Mouse (Mus musculus) liver, embryonic 13.5 days (tissue): Measurements from ENCODE around the gene Nisch. TPM values are rescaled to one million over a fixed set of nuclear protein-coding genes. Genes with fewer than 3 reads are reported as not detected.

Experiments
- ATAC-seq: fragments of 200-750 bp; cut with Nextera tagmentation; 2 replicates; pipeline ENCODE4 v1.8.0; 2017; ENCODE audit warnings: low read depth, mild to moderate bottlenecking, moderate number of reproducible peaks, moderate library complexity
- DNase-seq: peaks from one replicate; pipeline ENCODE4 v3.0.0; 2022
- H3K27ac ChIP-seq: fragments of 300-500 bp; sonication (generic); 2 replicates; pipeline ENCODE4 v1.5.1; 2015; ENCODE audit warnings: moderate library complexity, mild to moderate bottlenecking, inconsistent platforms
- H3K27me3 ChIP-seq: fragments of 300-500 bp; sonication (generic); 2 replicates; pipeline ENCODE4 v1.6.1; 2015; ENCODE audit warnings: mild to moderate bottlenecking, inconsistent platforms
- H3K36me3 ChIP-seq: fragments of 300-500 bp; sonication (generic); 2 replicates; pipeline ENCODE4 v1.6.1; 2015; ENCODE audit warnings: mild to moderate bottlenecking, inconsistent platforms
- H3K4me1 ChIP-seq: fragments of 300-500 bp; sonication (generic); replicated peaks from 2 replicates; pipeline ENCODE4 v1.6.1; 2015; ENCODE audit warnings: inconsistent platforms
- H3K4me2 ChIP-seq: fragments of 300-500 bp; sonication (generic); 2 replicates; pipeline ENCODE4 v1.6.1; 2015; ENCODE audit warnings: inconsistent platforms, mild to moderate bottlenecking, moderate library complexity
- H3K4me3 ChIP-seq: fragments of 300-500 bp; sonication (generic); replicated peaks from 2 replicates; pipeline ENCODE4 v1.5.1; 2015; ENCODE audit warnings: mild to moderate bottlenecking, inconsistent platforms
- H3K9ac ChIP-seq: fragments of 300-500 bp; sonication (generic); 2 replicates; pipeline ENCODE4 v1.6.1; 2015; ENCODE audit warnings: mild to moderate bottlenecking, inconsistent platforms
- H3K9me3 ChIP-seq: fragments of 300-500 bp; sonication (generic); replicated peaks from 2 replicates; pipeline ENCODE4 v1.6.1; 2016; ENCODE audit warnings: inconsistent platforms
- WGBS: fragments of 180-500 bp; shearing (Covaris S2); methylation state at CpG from one replicate; pipeline ENCODE4 v1.1.7; 2015; ENCODE audit not compliant: insufficient replicate concordance; 5-methylcytosine and 5-hydroxymethylcytosine counted together
- polyA plus RNA-seq: library from polyadenylated mRNA; unstranded; fragments of >200 nt; fragmentation: Nextera tagmentation; extraction: Ambion mirVana; gene quantifications from 2 replicates; pipeline ENCODE4 v1.2.1, GENCODE M21; 2015

Nisch gene
- polyA plus RNA-seq, 1 experiment from 2014 or later, result 77.9 TPM

DNA sequence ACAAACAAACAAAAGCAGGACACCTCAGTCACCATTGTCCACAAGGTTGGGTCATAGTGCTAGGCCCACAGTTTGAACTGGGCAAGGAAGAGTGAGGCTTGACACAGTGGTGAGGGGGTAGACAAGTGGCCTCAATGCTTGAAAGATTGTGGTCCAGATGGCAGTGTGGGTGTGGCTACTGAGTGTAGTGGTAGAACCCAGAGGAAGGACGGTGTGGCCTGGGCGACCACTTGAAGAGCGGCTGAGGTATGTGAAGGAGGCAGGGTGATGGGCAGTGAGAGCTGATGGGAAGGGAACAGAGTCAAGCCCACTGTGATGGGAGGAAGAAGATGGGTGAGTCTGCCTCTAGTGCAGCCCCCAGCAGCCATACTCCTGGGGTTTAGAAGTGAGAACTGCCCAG lies 2.1 kb downstream of the Nisch start:
- no peak overlapping the region for H3K9ac ChIP-seq
- H3K27me3 ChIP-seq, result 0 out of 2 replicates have a peak, but pooled peaks cover 6% of the 10 kb centered on the region
- no peaks in the 10 kb centered on the region for H3K9me3 ChIP-seq
- H3K4me1 ChIP-seq, result peaks cover 38% of the 10 kb centered on the region
- DNase-seq, result no peak
- ATAC-seq, result peak; percentile 15; the same call in 1 of the 2 replicates
- H3K4me3 ChIP-seq, result no peak overlapping the region
- H3K4me2 ChIP-seq, result no peak overlapping the region
- no peak overlapping the region for H3K27ac ChIP-seq
- WGBS, result 42% methylated on average over 3 of the region's 3 CpGs
- H3K36me3 ChIP-seq, result no peaks in the 10 kb centered on the region

DNA sequence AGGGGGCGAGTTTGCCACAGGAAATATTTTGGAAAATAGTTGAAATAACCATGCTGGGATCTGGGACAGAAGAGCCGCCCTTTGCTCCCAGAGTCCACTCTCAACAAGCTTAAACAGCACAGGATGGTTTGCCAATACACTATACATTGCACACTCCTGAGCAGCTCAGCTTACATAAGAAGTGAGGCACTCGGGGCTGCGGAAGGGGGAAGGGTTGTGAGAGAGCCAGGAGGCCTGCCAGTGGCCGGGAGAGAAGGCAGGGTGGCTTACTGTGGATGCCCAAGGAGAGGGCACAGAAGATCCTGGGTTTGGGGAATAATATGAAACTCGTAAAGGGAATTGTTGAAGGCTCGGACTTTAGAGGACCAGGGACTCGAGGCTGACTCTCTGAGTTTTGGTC lies 2.9 kb downstream of the Nisch start:
- Histone ChIP-seq H3K9ac (no peak overlapping the region), H3K4me1 (peaks cover 46% of the 10 kb centered on the region), H3K27me3 (0 out of 2 replicates have a peak, but pooled peaks cover 6% of the 10 kb centered on the region), H3K4me2 (no peak overlapping the region), H3K27ac (no peak overlapping the region; the same call in 1 of the 2 replicates), H3K36me3 (no peaks in the 10 kb centered on the region), H3K9me3 (no peaks in the 10 kb centered on the region), H3K4me3 (no peak overlapping the region)
- DNase-seq, result no peak
- 51% methylated on average over 8 of the region's 8 CpGs for WGBS
- peak; percentile 21; the same call in 1 of the 2 replicates for ATAC-seq

DNA sequence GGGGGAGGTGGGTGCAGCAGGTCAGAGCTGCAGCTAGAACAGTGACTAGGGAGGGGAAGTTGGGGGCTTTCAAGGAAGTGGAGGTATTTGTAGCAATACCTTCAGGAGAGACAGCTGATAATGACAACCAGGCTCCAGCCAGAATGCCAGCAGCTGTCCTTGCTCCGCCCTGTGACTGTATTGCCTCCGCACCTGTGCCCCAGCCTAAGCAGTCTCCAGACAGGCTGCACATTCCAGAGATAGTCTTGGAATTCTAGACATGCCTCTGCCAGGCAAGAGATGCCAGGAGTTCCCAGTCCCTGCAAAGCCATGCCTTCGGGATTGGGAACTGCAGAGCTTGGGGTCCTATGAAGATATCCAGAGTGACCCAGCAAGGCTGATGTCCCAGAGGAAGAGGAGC lies 4.2 kb downstream of the Nisch start:
- H3K36me3 ChIP-seq, result no peaks in the 10 kb centered on the region

DNA sequence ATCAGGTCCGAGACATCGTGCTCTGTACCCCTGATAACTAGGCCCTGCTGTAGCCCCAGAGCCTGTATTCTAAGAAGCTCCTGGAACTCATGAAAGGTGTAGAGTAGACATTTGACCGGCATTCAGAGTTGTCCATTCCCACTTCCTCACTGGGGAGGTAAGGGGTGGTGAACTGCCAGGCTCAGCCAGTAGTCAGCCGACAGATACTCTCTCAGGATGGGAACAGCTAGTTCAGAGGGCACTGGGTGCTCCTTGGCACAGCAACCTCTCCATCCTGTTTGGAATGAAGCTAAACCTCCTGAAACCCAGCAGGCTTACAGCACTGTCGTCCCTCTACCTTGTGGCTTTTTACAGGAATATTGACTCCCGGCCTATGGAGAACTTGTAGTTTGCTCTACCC lies 4.9 kb downstream of the Nisch start:
- Histone ChIP-seq H3K4me2 (no peak overlapping the region), H3K4me1 (peaks cover 58% of the 10 kb centered on the region), H3K27me3 (0 out of 2 replicates have a peak, but pooled peaks cover 3% of the 10 kb centered on the region), H3K27ac (no peak overlapping the region), H3K9ac (no peak overlapping the region), H3K36me3 (no peaks in the 10 kb centered on the region), H3K9me3 (no peaks in the 10 kb centered on the region), H3K4me3 (no peak overlapping the region)
- WGBS, result 66% methylated on average over 6 of the region's 6 CpGs
- no peak for DNase-seq
- no peak for ATAC-seq

More for the DNA sequence above, 4.2 kb downstream of the Nisch start:
- Histone ChIP-seq H3K9ac (no peak overlapping the region), H3K4me3 (no peak overlapping the region), H3K4me1 (peaks cover 51% of the 10 kb centered on the region), H3K27ac (no peak overlapping the region), H3K9me3 (no peaks in the 10 kb centered on the region), H3K27me3 (0 out of 2 replicates have a peak, but pooled peaks cover 3% of the 10 kb centered on the region), H3K4me2 (no peak overlapping the region)
- 82% methylated on average over 3 of the region's 3 CpGs for WGBS
- DNase-seq (no peak), ATAC-seq (no peak)

DNA sequence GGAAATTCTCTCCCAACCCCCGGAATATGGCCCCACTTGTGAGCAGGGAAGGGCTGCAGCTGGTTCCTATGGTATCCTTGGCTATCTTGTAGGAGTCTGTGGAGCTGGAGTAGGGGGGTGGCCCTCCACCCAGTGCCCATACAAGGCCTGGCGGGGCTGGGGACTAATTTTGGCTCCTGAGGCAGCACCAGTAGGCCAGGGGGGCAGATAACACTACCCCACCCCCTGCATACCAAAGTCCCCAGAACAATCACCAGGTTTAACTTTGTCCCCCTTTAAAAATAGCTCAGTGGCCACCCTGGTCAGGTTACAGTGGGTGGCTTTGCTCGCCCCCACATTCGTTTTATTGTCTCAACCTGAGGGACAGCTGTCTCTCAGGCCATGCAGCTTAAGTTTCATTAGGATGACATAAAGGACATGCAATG lies 7.6 kb downstream of the Nisch start:
- Histone ChIP-seq H3K27ac (no peak overlapping the region), H3K36me3 (peaks cover 7% of the 10 kb centered on the region), H3K4me1 (peaks cover 65% of the 10 kb centered on the region), H3K9ac (no peak overlapping the region), H3K27me3 (no peaks in the 10 kb centered on the region), H3K4me2 (0 out of 2 replicates have a peak overlapping the region, but pooled peaks have one; percentile 3), H3K4me3 (no peak overlapping the region), H3K9me3 (no peaks in the 10 kb centered on the region)
- WGBS, result 57% methylated on average over 4 of the region's 4 CpGs
- DNase-seq, result no peak
- no peak for ATAC-seq

DNA sequence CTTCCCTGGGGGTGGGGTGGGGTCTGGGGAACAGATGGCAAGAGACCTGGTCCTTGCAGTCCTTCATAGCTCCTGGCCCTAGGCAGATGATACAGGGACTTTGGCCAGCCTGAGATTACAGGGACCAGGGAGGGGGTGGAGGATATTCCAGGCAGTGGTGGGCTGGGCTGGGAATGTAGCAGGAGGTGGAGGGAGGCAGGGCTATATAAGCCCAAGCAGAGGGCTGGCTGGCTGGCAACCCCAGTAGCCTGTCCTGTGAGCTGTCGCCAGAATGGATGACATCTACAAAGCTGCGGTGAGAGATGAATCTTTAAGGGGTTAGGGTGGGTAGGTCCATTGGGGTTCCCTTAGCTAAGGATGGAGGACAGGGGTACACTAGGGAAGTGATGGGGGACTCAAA lies 8.7 kb downstream of the Nisch start, which contains the start of gene Tnnc1:
TSS of gene Tnnc1 (plus strand) at position 229 of the 400 bp plus-strand sequence.
- 73% methylated on average over 2 of the region's 2 CpGs for WGBS
- Histone ChIP-seq H3K36me3 (peaks cover 16% of the 10 kb centered on the region), H3K9me3 (no peaks in the 10 kb centered on the region), H3K9ac (peak within 1 kb of the TSS; percentile 91), H3K4me1 (peaks cover 64% of the 10 kb centered on the region), H3K27ac (peak within 1 kb of the TSS; percentile 88), H3K4me2 (peak within 1 kb of the TSS; percentile 80), H3K27me3 (no peaks in the 10 kb centered on the region), H3K4me3 (peak within 1 kb of the TSS; percentile 81)
- DNase-seq (no peak), ATAC-seq (0 out of 2 replicates have a peak, but pooled peaks have one; percentile 5)

DNA sequence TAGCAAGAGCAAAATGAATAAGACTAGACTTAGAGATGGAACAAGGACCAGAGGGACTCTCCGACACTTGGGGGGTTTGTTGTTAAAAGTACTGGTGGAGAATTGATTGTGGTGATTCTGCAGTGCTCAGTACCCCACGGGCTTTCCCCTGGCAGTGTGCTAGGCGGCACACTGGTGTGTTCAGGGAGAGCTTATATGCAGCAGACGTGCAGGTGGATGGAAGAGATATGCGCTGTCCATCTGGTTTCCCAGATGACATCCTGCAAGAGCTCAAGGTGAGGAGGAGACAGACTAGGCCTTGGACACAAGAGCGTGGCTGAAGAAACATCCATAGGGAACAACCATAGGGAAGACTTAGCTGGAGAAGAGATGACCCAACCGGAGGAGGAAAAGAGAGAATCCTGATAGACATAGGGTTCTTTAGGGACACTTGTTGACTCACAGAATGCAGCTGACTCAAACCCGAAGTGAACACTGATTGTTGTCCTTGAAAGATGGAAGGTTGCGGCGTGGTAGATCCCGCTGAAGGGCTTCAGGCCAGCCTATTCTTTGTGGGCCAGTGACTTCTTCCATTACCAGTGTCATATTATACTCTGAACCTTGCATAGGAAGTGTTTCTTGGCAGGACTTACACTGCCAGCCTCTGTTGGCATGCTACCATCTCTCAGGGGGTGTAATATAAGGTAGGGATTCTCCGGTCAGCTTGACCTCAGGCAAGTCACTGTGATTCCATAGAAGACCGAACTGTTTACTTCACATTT lies 9.5 kb downstream of the Nisch start:
- peak overlapping the region; percentile 88 for H3K27ac ChIP-seq
- WGBS, result 64% methylated on average over 13 of the region's 13 CpGs
- ATAC-seq, result peak; percentile 71

DNA sequence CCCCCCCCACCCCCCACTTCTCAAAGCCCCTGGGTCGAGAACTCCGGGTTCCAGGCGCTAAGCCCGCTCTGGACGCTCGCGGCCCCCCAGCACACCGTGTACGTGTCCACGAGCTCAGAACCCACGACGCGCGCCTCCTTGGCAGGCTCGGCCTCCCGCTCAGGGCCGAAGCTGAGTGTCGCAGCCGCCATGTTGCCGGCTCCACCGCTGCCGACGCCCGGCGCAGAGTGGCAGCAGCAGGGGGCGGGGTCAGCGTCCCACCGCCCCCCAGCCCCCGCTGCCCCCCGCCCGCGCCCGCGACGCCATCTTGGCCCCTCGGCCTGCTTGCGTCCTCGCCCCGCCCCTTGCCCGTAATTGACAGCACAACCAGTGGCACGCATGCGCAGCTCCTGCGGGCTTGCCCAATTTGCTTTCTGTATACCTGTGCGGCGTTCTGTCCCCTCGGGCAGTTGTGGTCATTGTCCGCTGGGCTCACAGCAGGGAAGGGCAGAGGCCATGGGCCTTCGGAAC lies 10.2 kb downstream of the Nisch start:
- H3K4me1 ChIP-seq, result peaks cover 58% of the 10 kb centered on the region

More for the DNA sequence above, 9.5 kb downstream of the Nisch start:
- H3K9me3 ChIP-seq, result no peaks in the 10 kb centered on the region
- no peaks in the 10 kb centered on the region for H3K27me3 ChIP-seq
- H3K4me1 ChIP-seq, result peaks cover 63% of the 10 kb centered on the region
- H3K4me3 ChIP-seq, result peak overlapping the region; percentile 81
- H3K36me3 ChIP-seq, result peaks cover 25% of the 10 kb centered on the region
- peak overlapping the region; percentile 91 for H3K9ac ChIP-seq
- H3K4me2 ChIP-seq, result peak overlapping the region; percentile 80
- peak; percentile 58 for DNase-seq

DNA sequence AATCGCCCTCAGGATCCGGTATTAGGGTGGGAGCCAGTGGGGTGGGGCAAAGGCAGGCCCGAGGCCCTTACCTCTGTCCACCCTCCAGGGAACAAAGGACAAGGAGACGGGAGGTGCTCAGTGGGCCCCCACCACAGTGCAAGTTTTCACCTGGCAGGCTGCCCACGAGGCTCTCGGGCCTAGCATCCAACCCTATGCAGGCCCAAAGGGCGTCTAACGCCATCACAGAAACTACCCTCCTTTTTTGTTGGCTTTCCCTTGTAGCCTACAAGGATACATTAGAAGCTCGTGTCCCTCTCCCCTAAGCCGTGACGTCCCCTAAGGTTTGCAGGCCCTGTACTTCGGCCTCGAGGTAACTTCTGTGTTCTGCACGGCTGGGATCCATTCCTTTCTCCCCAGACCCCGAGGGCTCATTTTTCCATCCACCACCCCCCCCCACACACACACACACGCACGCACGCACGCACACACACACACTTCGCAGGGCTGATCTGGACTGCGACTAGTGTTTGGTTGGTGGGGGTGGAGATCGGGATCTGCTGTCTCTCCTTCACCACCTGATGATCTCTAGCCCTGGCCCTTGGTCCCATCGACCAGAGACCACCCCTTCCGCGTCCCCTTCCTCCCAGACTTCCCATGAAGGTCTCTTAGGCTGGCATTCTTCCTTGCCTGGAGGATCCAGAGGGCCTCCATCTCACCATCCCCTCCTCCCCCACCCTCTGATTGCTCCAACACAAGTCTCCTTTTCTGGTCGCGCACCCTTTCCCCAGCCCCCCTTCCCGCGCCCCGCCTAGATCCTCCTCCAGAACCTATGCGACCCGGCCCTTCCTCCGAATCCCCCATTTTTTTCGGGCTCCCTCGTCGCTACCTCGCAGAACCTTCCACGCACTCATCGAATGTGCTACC lies 10.9 kb downstream of the Nisch start:
- H3K36me3 ChIP-seq, result peaks cover 38% of the 10 kb centered on the region
- DNase-seq (no peak), ATAC-seq (peak; percentile 22)
- peaks cover 55% of the 10 kb centered on the region for H3K4me1 ChIP-seq
- WGBS, result under 1% methylated on average over 39 of the region's 39 CpGs
- H3K9me3 ChIP-seq, result no peaks in the 10 kb centered on the region
- peak overlapping the region; percentile 91 for H3K9ac ChIP-seq
- H3K27me3 ChIP-seq, result no peaks in the 10 kb centered on the region
- peak overlapping the region; percentile 88 for H3K27ac ChIP-seq
- H3K4me2 ChIP-seq, result peak overlapping the region; percentile 80
- peak overlapping the region; percentile 81 for H3K4me3 ChIP-seq

More for the DNA sequence above, 10.2 kb downstream of the Nisch start:
- Histone ChIP-seq H3K9ac (peak overlapping the region; percentile 91), H3K36me3 (peaks cover 32% of the 10 kb centered on the region), H3K27ac (peak overlapping the region; percentile 88), H3K4me2 (peak overlapping the region; percentile 80), H3K4me3 (peak overlapping the region; percentile 81), H3K9me3 (no peaks in the 10 kb centered on the region), H3K27me3 (no peaks in the 10 kb centered on the region)
- ATAC-seq, result peak; percentile 77
- DNase-seq, result peak; percentile 92
- 0% methylated on average over 41 of the region's 48 CpGs for WGBS

DNA sequence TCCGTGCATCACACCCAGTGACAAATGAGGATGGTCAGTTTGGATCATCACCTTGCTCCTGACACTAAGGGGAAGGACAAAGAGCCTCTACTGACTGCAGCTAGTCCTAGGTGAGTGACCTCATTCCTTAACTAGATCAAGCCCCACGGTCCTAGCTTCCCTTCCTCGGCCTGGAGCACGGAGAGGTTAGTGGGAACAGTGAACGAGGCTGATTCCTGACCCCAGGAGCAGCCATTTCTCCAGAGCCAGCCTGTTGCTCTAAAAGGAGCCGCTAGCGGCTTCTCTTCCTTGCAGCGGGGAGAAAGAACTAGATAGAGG lies 11.5 kb downstream of the Nisch start:
- H3K4me3 ChIP-seq, result peak overlapping the region; percentile 81
- peak overlapping the region; percentile 88 for H3K27ac ChIP-seq
- H3K9ac ChIP-seq, result peak overlapping the region; percentile 91
- H3K9me3 ChIP-seq, result no peaks in the 10 kb centered on the region
- no peaks in the 10 kb centered on the region for H3K27me3 ChIP-seq
- H3K4me1 ChIP-seq, result peaks cover 58% of the 10 kb centered on the region
- ATAC-seq, result no peak
- peak overlapping the region; percentile 80 for H3K4me2 ChIP-seq
- peaks cover 44% of the 10 kb centered on the region for H3K36me3 ChIP-seq
- no peak for DNase-seq
- 17% methylated on average over 8 of the region's 8 CpGs for WGBS

DNA sequence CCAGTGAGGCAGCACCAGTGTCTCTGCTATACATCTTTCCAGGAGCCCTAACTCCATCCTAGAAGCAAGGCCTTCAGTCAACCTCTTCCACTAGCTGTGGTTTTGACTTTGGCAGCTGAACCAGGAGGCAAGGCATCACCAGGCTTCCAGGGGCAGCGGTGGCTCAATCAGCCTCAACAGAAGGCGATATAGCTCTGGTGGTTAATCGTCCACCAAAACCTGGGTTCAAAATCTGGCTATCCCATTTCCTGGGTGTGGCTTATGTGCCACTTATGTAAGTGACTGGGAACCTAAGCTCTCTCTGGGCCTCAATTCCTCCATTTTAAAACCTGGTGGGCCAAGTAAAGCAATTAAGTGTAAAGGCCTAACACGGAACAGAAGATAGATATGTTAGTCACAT lies 11.9 kb downstream of the Nisch start:
- Histone ChIP-seq H3K27me3 (no peaks in the 10 kb centered on the region), H3K27ac (peak overlapping the region; percentile 88), H3K4me1 (peaks cover 62% of the 10 kb centered on the region), H3K4me2 (peak overlapping the region; percentile 80), H3K4me3 (peak overlapping the region; percentile 81), H3K9me3 (no peaks in the 10 kb centered on the region), H3K36me3 (peaks cover 47% of the 10 kb centered on the region), H3K9ac (peak overlapping the region; percentile 91)
- 40% methylated on average over 4 of the region's 4 CpGs for WGBS
- DNase-seq (no peak), ATAC-seq (no peak)
